Mouse (Mus musculus): ENCODE results near the gene Crlf3. TPM values are rescaled to one million over a fixed set of nuclear protein-coding genes. Genes with fewer than 3 reads are reported as not detected.
"Not testable (repeated sequence)": the region's sequence is repeated elsewhere in the genome, so short reads cannot be mapped to it uniquely, and the experiment has no call there.

The Crlf3 gene
- polyA plus RNA-seq, 1 experiment from 2014 or later = 32.5 TPM

DNA sequence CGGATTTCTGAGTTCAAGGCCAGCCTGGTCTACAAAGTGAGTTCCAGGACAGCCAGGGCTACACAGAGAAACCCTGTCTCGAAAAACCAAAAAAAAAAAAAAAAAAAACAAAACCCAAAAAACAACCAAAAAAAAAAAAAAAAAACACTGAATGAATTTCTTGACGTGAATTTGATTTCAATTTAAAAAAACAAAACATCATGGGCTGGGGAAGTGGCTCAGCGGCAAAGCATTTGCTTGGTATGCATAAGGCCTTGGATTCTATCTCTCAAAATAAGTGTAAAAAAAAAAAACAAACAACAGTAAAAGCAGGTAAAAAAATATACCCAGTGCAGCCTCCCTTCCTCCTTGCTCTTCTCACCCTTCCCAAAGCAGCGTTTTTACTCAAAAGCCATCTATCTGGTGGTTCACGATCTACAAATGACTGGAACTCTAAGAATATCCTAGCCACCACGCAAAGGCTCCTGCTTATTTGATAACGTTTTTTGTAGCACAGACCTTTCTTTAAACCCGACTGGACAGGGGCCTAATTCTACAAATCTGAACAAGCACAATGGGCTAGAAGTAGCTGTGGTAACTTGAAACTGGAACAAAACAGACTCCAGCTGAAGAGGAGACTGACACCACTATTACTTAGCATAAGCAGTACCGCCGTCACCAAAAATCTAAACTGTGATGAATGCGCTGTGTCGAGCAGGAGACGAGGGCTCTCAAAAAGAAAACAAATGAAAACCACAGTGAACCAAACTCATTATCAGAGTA lies 2.8 kb downstream of the Crlf3 start:
- WGBS = 65% methylated on average over 13 of the region's 14 CpGs
- Histone ChIP-seq H3K27ac (replicated peaks in 1 of 2; ENCODE audit: control insufficient read depth in 1 of 2, insufficient read depth in 1 of 2, low read depth in 2 of 2, low read length in 2 of 2) (no peak overlapping the region), H3K9me3 (ENCODE audit: control insufficient read depth, low read length) (no peaks in the 10 kb centered on the region), H3K4me2 (ENCODE audit: low read length) (no peak overlapping the region), H3K27me3 (ENCODE audit: control insufficient read depth, insufficient read depth, low read length) (no peaks in the 10 kb centered on the region), H3K36me3 (ENCODE audit: control insufficient read depth, insufficient read depth, low read length) (peaks cover 10% of the 10 kb centered on the region), H3K9ac (ENCODE audit: low read length) (no peak overlapping the region), H3K4me3 (ENCODE audit: control insufficient read depth in 1 of 2, insufficient read depth in 1 of 2, low read depth in 1 of 2, low read length in 2 of 2) (no peak overlapping the region), H3K4me1 (ENCODE audit: control insufficient read depth in 2 of 2, insufficient read depth in 2 of 2, low read length in 2 of 2) (peaks cover 6 to 13% of the 10 kb centered on the region in 2 experiments)
- ATAC-seq (ENCODE audit: insufficient number of reproducible peaks, insufficient read depth, low FRiP score, low read depth) = no peak

DNA sequence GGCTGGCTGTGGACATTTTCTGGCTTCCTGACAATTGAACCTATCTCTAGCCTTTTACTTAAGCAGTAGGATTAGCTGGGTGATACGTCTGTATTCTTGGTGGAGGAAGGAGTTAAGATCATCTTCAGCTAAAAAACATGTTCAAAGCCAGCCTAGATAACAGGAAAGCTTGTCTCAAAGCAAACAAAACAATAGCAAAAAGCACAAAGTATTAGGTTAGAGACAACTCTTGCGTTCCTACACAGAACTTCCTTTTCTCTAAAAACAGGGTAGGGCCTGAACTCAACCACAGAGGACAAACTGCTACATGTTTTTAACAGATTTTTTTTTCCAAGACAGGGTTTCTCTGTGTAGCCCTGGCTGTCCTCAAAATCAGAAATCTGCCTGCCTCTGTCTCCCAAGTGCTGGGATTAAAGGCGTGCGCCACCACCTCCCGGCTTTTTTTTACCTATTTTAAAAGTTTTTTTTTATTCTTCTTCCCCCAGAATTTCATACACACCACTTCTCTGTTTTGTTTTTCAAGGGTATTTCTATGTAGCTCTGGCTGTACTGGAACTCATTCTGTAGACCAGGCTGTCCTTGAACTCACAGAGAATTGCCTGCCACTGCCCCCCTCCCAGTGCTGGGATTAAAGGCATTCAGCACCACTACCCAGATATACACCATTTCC lies 5.0 kb downstream of the Crlf3 start:
- H3K27me3 ChIP-seq (ENCODE audit: control insufficient read depth, insufficient read depth, low read length) = no peaks in the 10 kb centered on the region
- no peak overlapping the region for H3K27ac ChIP-seq (replicated peaks in 1 of 2; ENCODE audit: control insufficient read depth in 1 of 2, insufficient read depth in 1 of 2, low read depth in 2 of 2, low read length in 2 of 2)
- peaks cover 10% of the 10 kb centered on the region for H3K36me3 ChIP-seq (ENCODE audit: control insufficient read depth, insufficient read depth, low read length)
- peaks cover 0 to 6% of the 10 kb centered on the region in 2 experiments; a peak in 1 of 4 replicates for H3K4me1 ChIP-seq (ENCODE audit: control insufficient read depth in 2 of 2, insufficient read depth in 2 of 2, low read length in 2 of 2)
- no peak for ATAC-seq (ENCODE audit: insufficient number of reproducible peaks, insufficient read depth, low FRiP score, low read depth)
- no peak overlapping the region for H3K4me3 ChIP-seq (ENCODE audit: control insufficient read depth in 1 of 2, insufficient read depth in 1 of 2, low read depth in 1 of 2, low read length in 2 of 2)
- WGBS = 88% methylated on average over 5 of the region's 5 CpGs
- no peaks in the 10 kb centered on the region for H3K9me3 ChIP-seq (ENCODE audit: control insufficient read depth, low read length)
- H3K4me2 ChIP-seq (ENCODE audit: low read length) = no peak overlapping the region
- H3K9ac ChIP-seq (ENCODE audit: low read length) = no peak overlapping the region

DNA sequence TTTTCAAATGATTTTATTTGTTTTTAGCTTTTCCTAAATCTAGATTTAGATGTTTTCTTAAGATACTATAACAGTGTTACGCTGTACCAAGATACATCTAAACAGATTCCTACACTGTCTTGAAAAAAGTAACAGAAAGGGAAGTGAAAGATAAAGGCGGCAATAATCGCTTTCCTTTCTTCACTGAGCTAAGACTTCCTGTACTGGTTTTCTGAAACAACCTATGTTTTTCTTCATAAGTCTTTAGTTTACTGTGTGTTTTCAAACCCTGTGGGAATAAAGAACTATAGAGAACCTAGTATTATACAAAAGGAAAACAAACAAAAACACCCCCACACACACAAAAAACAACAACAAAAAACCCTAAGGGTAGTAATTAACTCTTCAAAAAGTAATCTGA lies 8.4 kb downstream of the Crlf3 start:
- ATAC-seq (ENCODE audit: insufficient number of reproducible peaks, insufficient read depth, low FRiP score, low read depth) = no peak
- no peaks in the 10 kb centered on the region for H3K9me3 ChIP-seq (ENCODE audit: control insufficient read depth, low read length)

DNA sequence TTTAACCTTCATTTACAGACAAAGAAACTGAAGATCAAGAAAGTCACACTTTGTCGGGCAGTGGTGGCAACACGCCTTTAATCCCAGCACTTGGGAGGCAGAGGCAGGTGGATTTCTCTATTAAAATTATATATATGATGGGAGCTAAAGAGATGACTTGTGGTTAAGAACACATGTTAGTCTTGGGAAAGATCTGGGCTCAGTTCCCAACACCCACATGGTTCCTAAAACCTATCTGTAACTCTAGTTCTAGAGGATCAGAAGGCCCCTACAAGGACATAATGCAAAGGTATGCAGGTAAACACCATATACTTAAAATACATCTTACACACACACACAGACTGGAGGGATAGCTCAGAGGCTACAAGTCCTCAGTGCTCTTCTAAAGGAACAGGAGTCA lies 9.8 kb downstream of the Crlf3 start:
- Histone ChIP-seq H3K36me3 (ENCODE audit: control insufficient read depth, insufficient read depth, low read length) (no peaks in the 10 kb centered on the region), H3K27ac (replicated peaks in 1 of 2; ENCODE audit: control insufficient read depth in 1 of 2, insufficient read depth in 1 of 2, low read depth in 2 of 2, low read length in 2 of 2) (no peak overlapping the region), H3K4me1 (ENCODE audit: control insufficient read depth in 2 of 2, insufficient read depth in 2 of 2, low read length in 2 of 2) (no peaks in the 10 kb centered on the region), H3K27me3 (ENCODE audit: control insufficient read depth, insufficient read depth, low read length) (no peaks in the 10 kb centered on the region), H3K9me3 (ENCODE audit: control insufficient read depth, low read length) (no peaks in the 10 kb centered on the region), H3K9ac (ENCODE audit: low read length) (no peak overlapping the region), H3K4me2 (ENCODE audit: low read length) (no peak overlapping the region), H3K4me3 (ENCODE audit: control insufficient read depth in 1 of 2, insufficient read depth in 1 of 2, low read depth in 1 of 2, low read length in 2 of 2) (no peak overlapping the region)
- 92% methylated on average over 2 of the region's 2 CpGs for WGBS
- no peak for ATAC-seq (ENCODE audit: insufficient number of reproducible peaks, insufficient read depth, low FRiP score, low read depth)

More for the DNA sequence above, 8.4 kb downstream of the Crlf3 start:
- no peaks in the 10 kb centered on the region for H3K4me1 ChIP-seq (ENCODE audit: control insufficient read depth in 2 of 2, insufficient read depth in 2 of 2, low read length in 2 of 2)
- H3K36me3 ChIP-seq (ENCODE audit: control insufficient read depth, insufficient read depth, low read length) = 0 out of 2 replicates have a peak, but pooled peaks cover 4% of the 10 kb centered on the region
- H3K27me3 ChIP-seq (ENCODE audit: control insufficient read depth, insufficient read depth, low read length) = no peaks in the 10 kb centered on the region
- H3K4me2 ChIP-seq (ENCODE audit: low read length) = no peak overlapping the region
- H3K4me3 ChIP-seq (ENCODE audit: control insufficient read depth in 1 of 2, insufficient read depth in 1 of 2, low read depth in 1 of 2, low read length in 2 of 2) = no peak overlapping the region
- no peak overlapping the region for H3K27ac ChIP-seq (replicated peaks in 1 of 2; ENCODE audit: control insufficient read depth in 1 of 2, insufficient read depth in 1 of 2, low read depth in 2 of 2, low read length in 2 of 2)
- WGBS = 70% methylated on average over 3 of the region's 3 CpGs
- H3K9ac ChIP-seq (ENCODE audit: low read length) = no peak overlapping the region

DNA sequence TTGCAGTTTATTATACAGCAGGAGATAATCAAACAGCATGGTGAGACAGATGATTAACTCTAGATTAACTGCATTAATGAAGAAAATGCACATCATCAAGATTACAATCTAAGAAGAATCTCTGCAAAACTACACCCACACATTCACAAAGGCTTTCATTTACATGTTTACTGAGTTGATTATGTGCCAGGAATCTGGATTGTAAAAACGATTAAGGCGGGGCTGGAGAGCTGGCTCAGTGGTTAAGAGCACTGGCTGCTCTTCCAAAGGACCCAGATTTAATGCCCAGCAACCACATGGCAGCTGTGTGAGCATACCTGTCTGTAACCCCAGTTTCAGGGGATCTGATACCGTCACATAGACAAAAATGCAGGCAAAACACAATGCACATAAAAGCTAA lies 11.0 kb downstream of the Crlf3 start:
- H3K27me3 ChIP-seq (ENCODE audit: control insufficient read depth, insufficient read depth, low read length) = no peaks in the 10 kb centered on the region
- no peak overlapping the region for H3K4me2 ChIP-seq (ENCODE audit: low read length)
- no peaks in the 10 kb centered on the region for H3K4me1 ChIP-seq (ENCODE audit: control insufficient read depth in 2 of 2, insufficient read depth in 2 of 2, low read length in 2 of 2)
- H3K27ac ChIP-seq (replicated peaks in 1 of 2; ENCODE audit: control insufficient read depth in 1 of 2, insufficient read depth in 1 of 2, low read depth in 2 of 2, low read length in 2 of 2) = no peak overlapping the region
- ATAC-seq (ENCODE audit: insufficient number of reproducible peaks, insufficient read depth, low FRiP score, low read depth) = no peak
- WGBS = 86% methylated on average over 3 of the region's 3 CpGs
- H3K36me3 ChIP-seq (ENCODE audit: control insufficient read depth, insufficient read depth, low read length) = no peaks in the 10 kb centered on the region
- H3K9ac ChIP-seq (ENCODE audit: low read length) = no peak overlapping the region
- no peaks in the 10 kb centered on the region for H3K9me3 ChIP-seq (ENCODE audit: control insufficient read depth, low read length)
- H3K4me3 ChIP-seq (ENCODE audit: control insufficient read depth in 1 of 2, insufficient read depth in 1 of 2, low read depth in 1 of 2, low read length in 2 of 2) = no peak overlapping the region

DNA sequence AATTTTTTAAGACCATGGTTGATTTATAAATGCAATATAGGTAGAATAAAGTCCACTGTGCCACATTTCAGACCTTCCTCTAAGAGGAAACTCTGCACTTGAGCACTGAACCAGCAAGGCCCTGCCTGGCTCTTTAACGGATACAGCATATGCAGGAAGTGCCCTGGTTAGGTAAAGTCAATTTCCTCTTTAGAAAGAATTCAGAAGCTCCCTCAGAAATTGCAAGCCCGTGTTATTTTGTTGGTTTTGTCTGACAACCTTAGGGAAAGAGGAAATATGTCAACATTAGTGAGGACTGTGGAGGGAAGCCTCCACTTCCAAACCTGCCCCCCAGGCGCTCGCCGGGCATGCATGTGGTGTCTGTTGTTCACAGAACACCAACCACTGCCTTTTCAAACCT lies 13.2 kb downstream of the Crlf3 start:
- Histone ChIP-seq H3K9me3 (ENCODE audit: control insufficient read depth, low read length) (no peaks in the 10 kb centered on the region), H3K27ac (replicated peaks in 1 of 2; ENCODE audit: control insufficient read depth in 1 of 2, insufficient read depth in 1 of 2, low read depth in 2 of 2, low read length in 2 of 2) (peak overlapping the region in 1 of 2 experiments; percentile 14; a peak in 1 of 4 replicates), H3K27me3 (ENCODE audit: control insufficient read depth, insufficient read depth, low read length) (no peaks in the 10 kb centered on the region), H3K36me3 (ENCODE audit: control insufficient read depth, insufficient read depth, low read length) (peaks cover 14% of the 10 kb centered on the region), H3K4me2 (ENCODE audit: low read length) (no peak overlapping the region), H3K4me1 (ENCODE audit: control insufficient read depth in 2 of 2, insufficient read depth in 2 of 2, low read length in 2 of 2) (no peaks in the 10 kb centered on the region), H3K9ac (ENCODE audit: low read length) (no peak overlapping the region), H3K4me3 (ENCODE audit: control insufficient read depth in 1 of 2, insufficient read depth in 1 of 2, low read depth in 1 of 2, low read length in 2 of 2) (no peak overlapping the region)
- ATAC-seq (ENCODE audit: insufficient number of reproducible peaks, insufficient read depth, low FRiP score, low read depth) = no peak
- 79% methylated on average over 5 of the region's 5 CpGs for WGBS

DNA sequence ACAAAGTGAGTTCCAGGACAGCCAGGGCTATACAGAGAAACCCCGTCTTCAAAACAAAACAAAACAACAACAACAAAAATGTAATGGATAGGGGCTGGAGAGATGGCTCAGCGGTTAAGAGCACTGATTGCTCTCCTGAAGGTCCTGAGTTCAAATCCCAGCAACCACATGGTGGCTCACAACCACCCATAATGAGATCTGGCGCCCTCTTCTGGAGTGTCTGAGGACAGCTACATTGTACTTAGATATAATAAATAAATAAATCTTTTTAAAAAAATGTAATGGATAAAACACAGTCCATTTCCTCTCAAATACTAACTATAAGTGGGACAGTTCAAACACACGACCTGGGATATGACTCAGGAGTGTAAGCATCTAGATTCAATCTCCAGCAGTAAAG lies 14.4 kb downstream of the Crlf3 start:
- peaks cover 25% of the 10 kb centered on the region for H3K36me3 ChIP-seq (ENCODE audit: control insufficient read depth, insufficient read depth, low read length)
- H3K27ac ChIP-seq (replicated peaks in 1 of 2; ENCODE audit: control insufficient read depth in 1 of 2, insufficient read depth in 1 of 2, low read depth in 2 of 2, low read length in 2 of 2); ATAC-seq (ENCODE audit: insufficient number of reproducible peaks, insufficient read depth, low FRiP score, low read depth); H3K4me2 ChIP-seq (ENCODE audit: low read length); H3K9ac ChIP-seq (ENCODE audit: low read length); H3K4me1 ChIP-seq (ENCODE audit: control insufficient read depth in 2 of 2, insufficient read depth in 2 of 2, low read length in 2 of 2); H3K4me3 ChIP-seq (ENCODE audit: control insufficient read depth in 1 of 2, insufficient read depth in 1 of 2, low read depth in 1 of 2, low read length in 2 of 2); H3K27me3 ChIP-seq (ENCODE audit: control insufficient read depth, insufficient read depth, low read length); H3K9me3 ChIP-seq (ENCODE audit: control insufficient read depth, low read length): not testable (repeated sequence)
- 85% methylated on average over 4 of the region's 4 CpGs for WGBS

Data from heart, embryonic 14.5 days (tissue).